Mouse (Mus musculus) A20 (cell line): ENCODE measurements around the gene Coa4.

Source experiments
- DNase-seq: peaks from one replicate; pipeline ENCODE4 v3.0.0-alpha.2; 2011; ENCODE audit warnings: low read depth, low spot score

The Coa4 gene

DNA sequence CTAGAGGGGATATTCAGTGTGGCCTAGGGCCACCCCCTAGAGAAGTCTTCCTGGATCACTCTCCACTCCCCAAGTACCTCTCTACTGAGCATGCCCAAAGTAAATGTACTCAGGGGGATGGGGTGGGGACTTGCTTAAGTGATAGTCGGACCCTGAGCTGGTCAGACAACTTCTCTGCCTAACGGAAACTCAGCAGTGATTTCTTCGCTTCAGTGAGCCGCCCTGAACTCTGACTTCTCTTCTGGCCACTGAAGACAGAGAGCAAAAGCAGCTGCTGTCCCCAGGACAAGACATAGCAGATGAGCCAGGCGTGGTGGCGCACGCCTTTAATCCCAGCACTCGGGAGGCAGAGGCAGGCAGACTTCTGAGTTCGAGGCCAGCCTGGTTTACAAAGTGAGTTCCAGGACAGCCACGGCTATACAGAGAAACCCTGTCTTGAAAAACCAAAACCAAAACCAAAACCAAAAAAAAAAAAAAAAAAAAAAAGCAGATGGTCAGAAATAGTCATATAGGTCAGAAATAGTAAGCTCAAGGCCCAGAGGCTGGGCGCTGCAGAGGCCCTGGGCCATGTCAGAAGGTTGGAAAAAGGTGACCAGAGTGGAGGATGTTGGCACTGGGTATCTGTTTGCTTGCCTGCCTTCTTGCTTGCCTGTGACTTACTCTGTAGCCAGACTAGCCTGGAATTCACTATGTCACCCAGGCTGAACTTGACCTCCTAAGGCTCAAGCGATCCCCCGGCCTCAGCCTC, 32.0 kb upstream of the Coa4 start:
- peak; percentile 70 for DNase-seq

DNA sequence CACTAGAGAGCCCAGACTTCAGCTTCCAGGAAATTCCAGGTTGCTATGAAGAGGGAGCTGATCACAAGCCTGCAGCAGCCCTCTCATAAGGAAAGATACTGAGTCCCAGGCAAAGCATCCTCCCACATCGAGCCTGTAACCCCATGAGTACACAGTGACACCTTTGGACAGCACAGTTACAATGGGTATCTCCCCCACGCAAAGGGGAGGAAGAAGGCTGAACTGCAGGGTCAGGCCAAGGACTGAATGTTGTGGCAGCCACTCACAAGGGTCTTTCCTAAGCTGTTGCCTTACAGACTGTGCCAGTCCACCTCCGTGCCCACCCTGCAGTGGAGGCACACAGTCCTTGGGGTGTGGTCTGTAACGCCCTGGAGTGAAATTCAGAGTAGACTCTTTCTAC, 30.4 kb upstream of the Coa4 start:
- no peak for DNase-seq

DNA sequence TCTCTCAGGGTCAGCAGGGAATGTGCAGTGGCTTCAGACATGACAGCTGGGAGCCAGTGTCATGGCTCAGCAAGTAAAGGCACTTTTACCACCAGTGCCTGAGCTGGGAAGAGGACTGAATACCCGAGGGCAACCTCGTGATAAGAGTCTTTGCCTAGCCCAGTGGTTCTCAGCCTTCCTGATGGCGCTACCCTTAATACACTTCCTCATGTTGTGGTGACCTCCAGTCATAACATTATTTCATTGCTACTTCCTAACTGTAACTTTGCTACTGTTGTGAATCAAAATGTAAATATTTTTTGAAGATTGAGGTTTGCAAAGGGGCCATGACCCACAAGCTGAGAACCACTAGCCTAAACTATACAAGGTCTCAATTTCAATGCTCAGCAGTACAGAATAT, 28.2 kb upstream of the Coa4 start:
- peak; percentile 46 for DNase-seq

DNA sequence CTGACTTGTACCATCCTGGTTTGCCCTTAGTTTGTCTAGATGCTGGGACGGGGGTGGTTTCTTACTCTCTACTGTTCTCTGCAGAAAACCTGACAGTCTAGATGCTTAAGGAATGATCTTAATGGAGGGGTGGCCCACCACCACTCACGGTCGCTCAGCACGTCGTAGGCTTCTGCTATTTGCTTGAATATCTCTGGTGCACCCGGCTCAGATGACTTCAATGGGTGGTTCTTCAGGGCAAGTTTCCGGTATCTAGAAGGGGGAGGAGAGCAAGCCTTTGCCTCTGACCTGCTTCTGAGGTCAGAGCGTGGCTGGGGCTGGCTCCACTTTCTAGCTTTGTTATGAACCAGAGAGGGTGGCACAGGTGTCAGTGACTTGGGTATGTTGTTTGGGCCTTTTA, 25.3 kb upstream of the Coa4 start:
- DNase-seq, result peak; percentile 60

DNA sequence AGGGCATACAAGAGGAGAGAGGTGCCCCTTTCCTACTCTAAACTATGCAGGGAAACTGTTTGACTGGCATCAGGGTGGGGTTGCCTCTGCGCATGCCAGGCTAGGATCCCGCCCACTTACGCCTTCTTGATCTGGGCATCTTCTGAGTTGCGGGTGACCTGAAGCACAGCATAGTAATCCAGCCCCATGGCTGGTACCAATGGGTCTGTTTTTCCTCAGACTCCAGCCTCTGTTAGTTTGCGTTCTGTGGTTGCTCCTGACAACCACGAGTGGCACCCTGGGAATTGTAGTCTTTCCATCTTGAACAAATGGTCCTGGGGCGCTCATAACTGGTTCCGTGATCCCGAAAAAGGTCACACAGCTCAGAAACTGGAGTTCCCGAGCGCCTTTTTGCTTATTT, 22.3 kb upstream of the Coa4 start, which contains the start of gene Dnajb13:
Dnajb13 (minus strand) TSS at position 388 of the 400 bp plus-strand sequence.
- DNase-seq, result no peak

DNA sequence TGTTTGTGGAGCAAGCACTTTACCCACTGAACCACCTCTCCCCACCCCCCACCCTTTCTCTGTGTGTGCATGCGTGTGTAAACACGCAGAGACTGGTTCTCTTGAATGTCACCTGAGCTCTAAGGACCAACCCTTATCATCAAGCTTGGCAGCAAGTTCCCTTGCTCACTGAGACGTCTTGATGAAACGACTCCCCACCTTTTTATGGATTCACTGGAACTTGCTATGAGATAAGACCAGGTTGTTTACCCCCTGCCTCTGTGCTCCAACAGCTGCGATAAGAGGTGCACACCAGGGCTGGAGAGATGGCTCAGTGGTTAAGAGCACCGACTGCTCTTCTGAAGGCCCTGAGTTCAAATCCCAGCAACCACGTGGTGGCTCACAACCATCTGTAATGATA, 16.7 kb upstream of the Coa4 start:
- no peak for DNase-seq

DNA sequence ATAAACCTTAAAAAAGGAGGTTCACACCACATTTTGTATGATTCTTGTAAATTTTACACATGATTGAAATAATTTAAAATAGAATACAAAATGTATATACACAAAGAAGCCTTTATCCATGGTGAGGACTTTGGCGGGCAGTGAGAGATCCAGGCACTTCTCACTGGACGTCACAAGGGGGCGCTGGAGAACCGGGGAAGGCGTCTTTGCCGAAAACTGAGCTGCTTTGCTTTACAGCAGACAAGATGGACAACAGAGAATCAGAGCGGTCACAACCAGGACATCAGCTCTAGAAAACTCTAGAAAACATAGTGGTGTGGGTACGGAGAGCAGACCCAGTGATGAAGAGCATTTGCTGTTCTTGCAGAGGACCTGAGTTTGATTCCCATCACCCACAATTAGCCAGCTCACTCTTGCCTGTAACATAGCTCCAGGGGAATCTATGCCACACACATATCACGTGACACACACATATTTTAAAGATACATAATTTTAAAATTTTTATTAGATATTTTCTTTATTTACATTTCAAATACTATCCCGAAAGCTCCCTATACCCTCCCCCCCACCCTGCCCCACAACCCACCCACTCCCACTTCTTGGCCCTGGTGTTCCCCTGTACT, 16.1 kb upstream of the Coa4 start:
- DNase-seq, result peak; percentile 79

DNA sequence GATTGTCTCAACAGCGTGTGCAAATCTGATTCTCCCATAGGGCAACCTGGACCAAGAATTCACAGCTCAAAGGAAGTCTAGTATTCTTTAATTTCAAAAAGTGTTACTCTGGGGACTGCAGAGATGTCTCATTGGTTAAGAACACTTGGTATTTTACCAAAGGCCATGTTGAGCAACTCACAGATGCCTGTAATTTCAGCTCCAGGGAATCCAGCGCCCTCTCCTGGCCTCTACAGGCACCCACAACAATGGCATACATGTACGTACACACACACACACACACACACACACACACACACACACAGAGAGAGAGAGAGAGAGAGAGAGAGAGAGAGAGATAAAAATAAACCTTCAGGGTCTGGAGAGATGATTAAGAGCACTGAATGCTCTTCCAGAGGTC, 14.6 kb upstream of the Coa4 start:
- no peak for DNase-seq

DNA sequence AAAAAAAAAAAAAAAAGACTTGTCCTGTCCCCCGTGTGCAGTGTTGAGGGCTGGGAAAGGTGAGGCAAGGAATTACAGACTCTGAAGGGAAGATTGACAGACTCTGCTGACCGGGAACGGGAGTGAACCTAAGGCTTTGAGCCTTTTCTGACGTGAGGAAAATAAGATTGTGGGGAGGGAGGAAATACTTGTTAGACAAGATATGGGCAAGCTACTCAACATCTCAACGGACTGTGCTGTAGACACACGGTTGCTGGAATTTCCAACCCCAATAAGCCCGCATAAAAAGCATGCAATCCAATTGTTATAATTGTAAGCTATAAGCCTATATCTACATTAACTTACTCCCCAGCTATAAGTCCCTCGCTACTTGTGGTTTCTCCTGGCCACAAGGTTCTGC, 12.2 kb upstream of the Coa4 start:
- DNase-seq, result no peak

DNA sequence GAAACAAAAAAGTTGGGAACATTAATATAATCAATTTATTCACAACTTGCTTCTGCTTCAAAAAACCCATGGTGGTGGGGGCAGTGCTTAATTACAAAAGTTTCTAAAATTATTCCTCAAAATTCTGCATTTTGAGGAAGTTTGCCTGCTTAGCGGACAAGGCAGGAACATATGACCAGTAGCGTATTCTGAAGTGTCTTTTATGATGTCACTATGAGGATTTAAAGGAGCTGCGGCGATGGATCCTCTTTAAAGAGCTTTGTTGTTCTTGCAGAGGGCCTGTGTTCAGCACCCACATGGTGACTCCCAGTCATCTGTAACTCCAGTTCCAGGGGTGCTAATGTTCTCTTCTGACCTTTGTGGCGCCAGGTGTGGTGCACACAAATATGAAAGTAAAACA, 6.1 kb upstream of the Coa4 start:
- DNase-seq, result no peak

DNA sequence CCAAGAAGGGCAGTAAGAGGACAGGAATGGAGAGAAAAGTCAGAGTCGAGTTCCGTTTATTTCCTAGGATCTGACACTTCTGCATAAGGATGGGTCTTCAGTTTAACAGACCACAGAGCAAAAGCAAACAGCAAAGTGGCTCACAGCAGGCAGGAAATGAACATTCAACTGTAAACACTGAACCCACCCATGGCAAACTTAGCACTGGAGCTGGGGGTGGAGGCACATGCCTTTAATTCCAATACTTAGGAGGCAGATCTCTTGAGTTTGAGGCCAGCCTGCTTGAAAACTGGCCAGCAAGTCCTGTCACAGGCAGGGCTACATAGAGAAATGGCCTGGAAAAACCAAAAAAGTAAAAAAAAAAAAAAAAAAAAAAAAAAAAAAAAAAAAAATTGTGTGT, 3.4 kb upstream of the Coa4 start:
- DNase-seq, result no peak

DNA sequence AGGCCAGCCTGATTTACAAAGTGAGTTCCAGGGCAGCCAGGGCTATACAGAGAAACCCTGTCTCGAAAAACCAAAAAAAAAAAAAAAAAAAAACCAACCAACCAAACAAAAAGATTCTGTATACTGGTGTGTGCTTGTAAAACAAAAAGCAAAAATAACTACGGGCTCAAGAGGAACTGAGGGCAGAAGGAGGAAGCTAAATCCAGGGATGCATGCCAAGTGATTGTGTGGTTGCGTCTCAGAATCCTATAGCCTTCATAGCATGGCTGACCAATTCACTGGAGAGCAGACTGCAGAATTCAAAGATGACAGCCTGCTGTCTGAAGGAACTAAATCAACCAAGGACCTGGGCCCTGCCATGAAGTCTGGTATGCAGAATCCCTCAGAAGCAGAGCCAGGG, 2.7 kb upstream of the Coa4 start:
- no peak for DNase-seq

DNA sequence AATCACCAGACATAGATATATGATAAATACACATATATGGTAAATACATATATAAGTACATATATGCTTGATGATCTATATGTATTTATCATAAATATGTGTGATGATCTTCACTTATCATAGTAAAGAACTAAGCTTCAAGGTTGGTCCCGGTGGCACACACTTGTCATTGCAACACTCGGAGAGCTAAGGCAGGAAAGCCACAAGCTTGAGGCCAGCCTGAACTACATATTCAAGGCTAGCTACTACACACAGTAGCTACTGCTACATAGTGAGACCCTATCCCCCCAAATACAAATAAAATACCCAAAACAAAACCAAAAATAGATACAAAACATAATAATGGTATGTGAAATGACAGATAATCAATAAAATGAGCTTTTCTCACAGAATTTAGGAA, 1.0 kb upstream of the Coa4 start:
- DNase-seq, result no peak

DNA sequence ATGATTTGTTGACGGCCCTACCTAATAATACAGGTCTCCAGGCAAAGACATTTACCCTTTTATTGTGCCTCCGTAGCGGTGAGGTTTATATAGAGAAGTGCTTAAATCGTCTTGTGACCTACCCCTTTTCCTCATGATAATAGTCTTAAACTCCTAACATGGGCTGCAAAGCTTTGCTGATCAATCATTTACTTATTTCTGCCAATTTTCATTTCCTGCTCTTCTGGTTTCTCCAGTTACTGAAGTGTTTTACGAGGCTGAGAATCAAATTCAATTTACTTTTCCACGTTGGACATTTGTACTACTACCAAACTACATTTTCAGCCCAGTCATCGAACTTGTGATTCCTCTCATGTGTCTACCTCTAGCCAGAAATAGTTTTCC, 640 bp downstream of the Coa4 start:
- no peak for DNase-seq

DNA sequence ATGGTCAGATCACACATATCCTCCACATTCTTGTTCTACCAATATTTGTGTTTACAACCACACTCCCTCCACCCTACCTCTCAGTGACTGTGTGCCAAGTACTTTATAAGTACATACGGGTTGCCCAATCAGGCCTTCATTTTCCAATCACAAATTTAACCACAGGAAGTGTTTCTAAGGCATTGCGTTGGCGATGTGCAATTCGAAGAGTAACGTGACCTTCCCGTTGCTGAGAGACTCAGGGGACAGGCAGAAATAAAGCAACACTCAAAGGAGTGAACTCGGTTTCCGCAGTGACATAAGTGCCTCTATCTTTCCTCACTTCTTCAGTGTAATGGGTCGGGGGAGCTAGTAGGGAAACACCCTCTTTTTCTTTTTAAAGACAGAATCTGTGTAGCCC, 2.6 kb downstream of the Coa4 start:
- DNase-seq, result no peak

DNA sequence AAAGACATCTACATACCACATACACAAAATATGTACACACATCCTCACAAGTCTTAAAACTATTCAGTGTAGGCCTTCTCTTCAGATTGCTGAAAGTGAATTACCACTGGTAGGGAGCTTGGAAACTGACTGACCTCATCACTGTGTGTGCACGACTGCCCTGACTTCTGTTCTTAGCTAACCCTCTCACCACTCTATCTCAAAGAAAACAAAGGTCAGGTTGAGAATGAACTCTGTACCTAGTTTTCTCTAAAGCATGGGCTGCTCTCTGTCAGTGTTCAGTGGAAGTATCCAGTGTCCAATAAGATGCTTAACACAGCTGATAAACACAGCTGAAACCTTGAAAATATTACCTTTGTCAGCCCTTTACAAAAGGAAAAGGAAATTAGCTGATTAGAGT, 7.6 kb downstream of the Coa4 start:
- no peak for DNase-seq

DNA sequence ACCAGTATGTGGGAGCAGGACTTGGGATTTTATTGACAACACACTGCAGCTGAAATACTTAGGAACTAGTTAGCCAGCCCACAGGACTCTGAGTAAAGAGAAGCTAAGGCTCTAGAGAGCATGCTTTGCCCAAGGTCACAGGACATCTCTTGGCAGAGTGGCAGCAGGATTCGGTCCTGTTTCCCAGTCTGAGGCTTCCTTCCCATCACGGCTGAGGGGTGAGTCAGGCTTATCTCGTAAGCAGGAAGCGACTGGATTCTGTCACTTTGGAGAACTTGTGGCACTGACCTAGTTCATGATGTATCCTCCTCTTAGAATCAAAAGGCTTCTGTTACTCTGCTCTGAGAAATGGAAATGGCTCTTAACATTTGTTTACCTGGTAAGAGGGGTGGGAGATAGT, 10.8 kb downstream of the Coa4 start:
- no peak for DNase-seq

DNA sequence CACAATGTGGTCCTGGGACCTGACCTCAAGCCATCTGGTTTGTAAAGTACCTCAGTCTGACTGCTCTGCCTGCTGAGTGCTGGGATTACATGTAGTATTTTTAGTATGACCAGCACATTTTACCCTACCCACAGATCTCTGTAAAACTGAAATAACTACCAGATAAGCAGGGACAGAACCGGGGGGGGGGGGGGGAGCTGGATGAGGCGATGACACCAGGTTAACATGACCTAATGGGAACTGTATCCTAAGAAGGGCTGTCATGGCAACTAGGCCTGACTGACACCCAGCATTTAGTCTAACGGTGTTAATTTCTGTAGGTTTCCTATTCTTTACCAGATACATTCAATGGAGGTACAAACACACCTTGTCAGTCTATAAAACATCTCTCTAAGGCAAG, 12.9 kb downstream of the Coa4 start:
- no peak for DNase-seq

DNA sequence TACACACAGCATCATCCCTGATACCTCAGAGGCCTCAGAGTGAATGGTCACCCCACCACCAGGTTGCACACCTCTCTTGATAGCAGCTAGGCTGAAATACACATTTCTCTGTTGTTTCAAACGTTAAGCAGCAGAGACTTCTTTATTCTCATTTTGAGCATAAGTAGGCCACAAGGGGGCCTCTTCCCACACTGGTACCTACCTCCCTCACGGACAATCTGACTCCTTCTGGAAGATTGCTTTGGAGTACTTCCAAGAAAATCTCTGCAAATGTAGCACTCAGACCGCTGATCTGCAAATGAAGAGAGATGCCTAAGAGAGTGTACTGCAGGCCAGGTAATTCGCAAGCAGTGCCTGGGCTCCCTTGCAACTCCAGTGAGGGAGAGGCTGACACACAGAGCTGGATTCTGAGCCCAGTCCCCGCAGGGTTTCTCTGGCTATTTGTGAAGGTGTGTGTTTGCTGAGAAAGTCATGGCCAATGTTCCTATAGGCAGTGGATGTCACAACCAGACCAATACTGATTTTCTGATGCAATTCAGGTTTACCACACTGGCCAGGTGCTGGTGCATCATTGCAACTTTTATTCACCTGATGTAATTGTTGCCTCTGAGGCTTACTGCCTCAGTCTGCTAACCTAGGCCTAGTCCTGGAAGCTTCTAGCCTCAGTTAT, 13.6 kb downstream of the Coa4 start:
- no peak for DNase-seq

DNA sequence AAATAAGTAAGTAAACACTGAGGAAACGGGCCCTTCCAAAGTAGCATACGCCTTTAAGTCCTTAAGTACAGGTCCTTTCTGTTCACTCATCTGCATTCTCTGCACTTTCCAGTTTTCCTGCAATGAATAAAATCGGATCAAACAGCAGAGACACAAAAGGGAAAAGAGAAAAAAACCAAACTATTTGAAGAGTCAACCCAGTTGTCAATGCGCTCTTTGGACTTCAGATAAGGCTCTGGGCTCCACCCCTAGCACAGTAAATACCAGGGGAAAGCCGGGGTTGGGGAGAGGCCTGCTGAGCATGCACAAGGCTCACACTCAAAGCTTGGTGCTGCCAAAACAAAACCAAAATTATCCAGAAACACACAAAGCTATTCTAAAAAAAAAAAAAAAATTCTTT, 18.1 kb downstream of the Coa4 start:
- no peak for DNase-seq

DNA sequence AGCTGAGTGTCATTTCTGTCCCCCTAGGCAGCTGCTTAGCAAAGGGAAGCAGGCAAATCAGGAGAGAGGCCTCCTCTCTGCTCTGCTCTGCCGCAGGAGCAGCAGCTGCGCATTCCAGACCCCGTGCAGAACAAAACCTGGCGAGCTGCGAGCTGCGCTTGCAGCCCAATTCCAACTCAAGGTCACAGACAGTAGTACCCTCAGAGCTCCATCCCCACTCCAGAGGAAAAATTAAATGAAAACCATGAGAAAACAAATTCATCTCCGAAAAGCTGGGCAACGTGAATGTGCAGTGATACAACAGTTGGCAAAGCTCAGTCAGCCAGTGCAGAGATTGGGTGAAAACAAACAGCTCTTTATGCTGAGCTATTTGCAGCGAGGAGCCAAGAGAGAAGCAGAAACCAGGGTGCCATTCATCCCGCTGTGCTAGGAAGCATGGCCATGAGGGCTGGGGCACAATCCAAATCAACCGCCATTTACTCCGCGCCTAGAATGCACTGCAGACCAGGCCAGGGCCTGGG, 18.6 kb downstream of the Coa4 start:
- no peak for DNase-seq

DNA sequence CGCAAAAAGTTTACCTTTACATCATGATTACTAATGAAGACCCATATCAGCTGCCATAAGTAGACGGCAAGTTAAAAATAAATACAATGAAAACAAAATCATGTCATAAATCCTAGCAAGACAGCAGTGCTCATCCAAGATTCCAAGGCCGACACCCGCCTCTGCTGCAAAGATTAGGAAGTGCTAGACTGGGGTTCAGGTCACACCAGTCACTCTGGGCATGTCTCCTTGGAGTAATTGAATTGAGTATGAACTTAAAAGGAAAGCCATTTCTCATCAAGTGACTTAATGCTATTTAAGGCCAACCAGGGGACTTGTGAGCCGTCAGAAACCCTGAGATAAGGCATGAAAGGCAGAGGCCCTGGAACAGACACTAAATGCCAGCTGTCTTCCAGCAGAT, 20.4 kb downstream of the Coa4 start:
- DNase-seq, result no peak

DNA sequence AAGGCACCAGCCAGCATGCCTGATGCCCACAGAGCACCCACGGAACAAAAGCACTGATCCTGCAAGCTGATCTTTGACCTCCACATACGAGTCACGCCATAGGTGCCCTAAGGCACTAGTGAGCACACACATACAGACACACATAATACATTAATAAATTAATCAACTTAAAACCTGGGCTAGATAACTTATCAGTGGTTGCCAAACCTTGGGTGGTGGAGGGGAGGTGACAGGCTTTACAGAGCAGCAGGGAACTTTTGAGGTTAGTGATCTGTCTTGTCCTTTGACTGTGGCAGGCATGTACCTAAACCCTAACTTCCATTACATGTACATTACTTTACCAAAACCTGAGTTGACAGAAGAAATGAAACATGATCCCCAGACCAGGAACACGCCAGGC, 22.5 kb downstream of the Coa4 start:
- no peak for DNase-seq
